Mouse (Mus musculus): ENCODE measurements around the gene Evi2. TPM values are rescaled to one million over a fixed set of nuclear protein-coding genes. Genes with fewer than 3 reads are reported as not detected.

Evi2 gene
- polyA plus RNA-seq, 1 experiment from 2014 or later: 1.7 TPM

GRCm38 (mm10) chr11:79519878-79520291 lies 10.5 kb downstream of the Evi2 start:
- no peak for ATAC-seq (ENCODE audit: low FRiP score, low TSS enrichment)
- Histone ChIP-seq H3K4me3 (ENCODE audit: low read length) (no peak overlapping the region), H3K9me3 (ENCODE audit: control insufficient read depth, low read length) (no peaks in the 10 kb centered on the region), H3K9ac (ENCODE audit: low read depth, low read length) (no peak overlapping the region), H3K36me3 (ENCODE audit: control insufficient read depth, insufficient read depth, low read length) (no peaks in the 10 kb centered on the region), H3K4me1 (ENCODE audit: control insufficient read depth, insufficient read depth, low read length) (peaks cover 7% of the 10 kb centered on the region), H3K27ac (ENCODE audit: low read depth, low read length) (no peak overlapping the region), H3K27me3 (ENCODE audit: control insufficient read depth, insufficient read depth, low read length) (no peaks in the 10 kb centered on the region), H3K4me2 (replicated peaks; ENCODE audit: low read depth, low read length) (no peak overlapping the region)
- WGBS: 75% methylated on average over 1 of the region's 1 CpGs

- Histone ChIP-seq H3K9ac (ENCODE audit: low read depth, low read length) (no peak overlapping the region), H3K4me1 (ENCODE audit: control insufficient read depth, insufficient read depth, low read length) (peaks cover 7% of the 10 kb centered on the region), H3K4me2 (replicated peaks; ENCODE audit: low read depth, low read length) (no peak overlapping the region), H3K36me3 (ENCODE audit: control insufficient read depth, insufficient read depth, low read length) (no peaks in the 10 kb centered on the region), H3K27ac (ENCODE audit: low read depth, low read length) (no peak overlapping the region), H3K9me3 (ENCODE audit: control insufficient read depth, low read length) (no peaks in the 10 kb centered on the region), H3K27me3 (ENCODE audit: control insufficient read depth, insufficient read depth, low read length) (no peaks in the 10 kb centered on the region), H3K4me3 (ENCODE audit: low read length) (no peak overlapping the region)
- WGBS: 89% methylated on average over 6 of the region's 6 CpGs
- no peak for ATAC-seq (ENCODE audit: low FRiP score, low TSS enrichment)
Measured at GRCm38 (mm10) chr11:79519299-79519698, 11.1 kb downstream of the Evi2 start.

- Histone ChIP-seq H3K27me3 (ENCODE audit: control insufficient read depth, insufficient read depth, low read length) (no peaks in the 10 kb centered on the region), H3K9me3 (ENCODE audit: control insufficient read depth, low read length) (no peaks in the 10 kb centered on the region), H3K4me2 (replicated peaks; ENCODE audit: low read depth, low read length) (no peak overlapping the region), H3K27ac (ENCODE audit: low read depth, low read length) (no peak overlapping the region), H3K36me3 (ENCODE audit: control insufficient read depth, insufficient read depth, low read length) (no peaks in the 10 kb centered on the region), H3K4me1 (ENCODE audit: control insufficient read depth, insufficient read depth, low read length) (no peaks in the 10 kb centered on the region), H3K9ac (ENCODE audit: low read depth, low read length) (no peak overlapping the region), H3K4me3 (ENCODE audit: low read length) (no peak overlapping the region)
- no peak for ATAC-seq (ENCODE audit: low FRiP score, low TSS enrichment)
- WGBS: 93% methylated on average over 2 of the region's 2 CpGs
Measured at GRCm38 (mm10) chr11:79515798-79516197, 14.6 kb downstream of the Evi2 start.

GRCm38 (mm10) chr11:79515331-79515730 lies 15.1 kb downstream of the Evi2 start:
- no peaks in the 10 kb centered on the region for H3K36me3 ChIP-seq (ENCODE audit: control insufficient read depth, insufficient read depth, low read length)
- H3K9ac ChIP-seq (ENCODE audit: low read depth, low read length): no peak overlapping the region
- H3K4me1 ChIP-seq (ENCODE audit: control insufficient read depth, insufficient read depth, low read length): no peaks in the 10 kb centered on the region
- H3K27me3 ChIP-seq (ENCODE audit: control insufficient read depth, insufficient read depth, low read length): no peaks in the 10 kb centered on the region
- H3K4me2 ChIP-seq (replicated peaks; ENCODE audit: low read depth, low read length): no peak overlapping the region
- 64% methylated on average over 6 of the region's 6 CpGs for WGBS
- no peaks in the 10 kb centered on the region for H3K9me3 ChIP-seq (ENCODE audit: control insufficient read depth, low read length)
- H3K27ac ChIP-seq (ENCODE audit: low read depth, low read length): no peak overlapping the region
- no peak overlapping the region for H3K4me3 ChIP-seq (ENCODE audit: low read length)
- ATAC-seq (ENCODE audit: low FRiP score, low TSS enrichment): no peak

GRCm38 (mm10) chr11:79511970-79512369 lies 18.4 kb downstream of the Evi2 start:
- Histone ChIP-seq H3K4me3 (ENCODE audit: low read length) (no peak overlapping the region), H3K36me3 (ENCODE audit: control insufficient read depth, insufficient read depth, low read length) (no peaks in the 10 kb centered on the region), H3K27ac (ENCODE audit: low read depth, low read length) (no peak overlapping the region), H3K4me2 (replicated peaks; ENCODE audit: low read depth, low read length) (no peak overlapping the region), H3K4me1 (ENCODE audit: control insufficient read depth, insufficient read depth, low read length) (no peaks in the 10 kb centered on the region), H3K9ac (ENCODE audit: low read depth, low read length) (no peak overlapping the region), H3K9me3 (ENCODE audit: control insufficient read depth, low read length) (no peaks in the 10 kb centered on the region), H3K27me3 (ENCODE audit: control insufficient read depth, insufficient read depth, low read length) (no peaks in the 10 kb centered on the region)
- no peak for ATAC-seq (ENCODE audit: low FRiP score, low TSS enrichment)
- 91% methylated on average over 3 of the region's 3 CpGs for WGBS

- Histone ChIP-seq H3K4me2 (replicated peaks; ENCODE audit: low read depth, low read length) (no peak overlapping the region), H3K36me3 (ENCODE audit: control insufficient read depth, insufficient read depth, low read length) (no peaks in the 10 kb centered on the region), H3K9ac (ENCODE audit: low read depth, low read length) (no peak overlapping the region), H3K9me3 (ENCODE audit: control insufficient read depth, low read length) (no peaks in the 10 kb centered on the region), H3K4me1 (ENCODE audit: control insufficient read depth, insufficient read depth, low read length) (no peaks in the 10 kb centered on the region), H3K4me3 (ENCODE audit: low read length) (no peak overlapping the region), H3K27ac (ENCODE audit: low read depth, low read length) (no peak overlapping the region), H3K27me3 (ENCODE audit: control insufficient read depth, insufficient read depth, low read length) (no peaks in the 10 kb centered on the region)
- 91% methylated on average over 7 of the region's 7 CpGs for WGBS
- no peak for ATAC-seq (ENCODE audit: low FRiP score, low TSS enrichment)
Measured at GRCm38 (mm10) chr11:79504506-79504905, 25.9 kb downstream of the Evi2 start.

GRCm38 (mm10) chr11:79503845-79504244 lies 26.5 kb downstream of the Evi2 start, which contains the start of gene Omg:
Gene Omg (minus strand): TSS chr11:79504084.
- Histone ChIP-seq H3K27ac (ENCODE audit: low read depth, low read length) (no peak within 1 kb of the TSS), H3K9me3 (ENCODE audit: control insufficient read depth, low read length) (no peaks in the 10 kb centered on the region), H3K4me2 (replicated peaks; ENCODE audit: low read depth, low read length) (no peak within 1 kb of the TSS), H3K4me1 (ENCODE audit: control insufficient read depth, insufficient read depth, low read length) (no peaks in the 10 kb centered on the region), H3K27me3 (ENCODE audit: control insufficient read depth, insufficient read depth, low read length) (no peaks in the 10 kb centered on the region), H3K36me3 (ENCODE audit: control insufficient read depth, insufficient read depth, low read length) (no peaks in the 10 kb centered on the region), H3K9ac (ENCODE audit: low read depth, low read length) (no peak within 1 kb of the TSS), H3K4me3 (ENCODE audit: low read length) (no peak within 1 kb of the TSS)
- WGBS: 54% methylated on average over 8 of the region's 8 CpGs
- ATAC-seq (ENCODE audit: low FRiP score, low TSS enrichment): no peak

GRCm38 (mm10) chr11:79502917-79503316 lies 27.5 kb downstream of the Evi2 start:
- Histone ChIP-seq H3K4me3 (ENCODE audit: low read length) (no peak overlapping the region), H3K27ac (ENCODE audit: low read depth, low read length) (no peak overlapping the region), H3K27me3 (ENCODE audit: control insufficient read depth, insufficient read depth, low read length) (no peaks in the 10 kb centered on the region), H3K4me2 (replicated peaks; ENCODE audit: low read depth, low read length) (no peak overlapping the region), H3K9me3 (ENCODE audit: control insufficient read depth, low read length) (no peaks in the 10 kb centered on the region), H3K9ac (ENCODE audit: low read depth, low read length) (no peak overlapping the region), H3K36me3 (ENCODE audit: control insufficient read depth, insufficient read depth, low read length) (no peaks in the 10 kb centered on the region), H3K4me1 (ENCODE audit: control insufficient read depth, insufficient read depth, low read length) (no peaks in the 10 kb centered on the region)
- 79% methylated on average over 2 of the region's 2 CpGs for WGBS
- no peak for ATAC-seq (ENCODE audit: low FRiP score, low TSS enrichment)

- no peak overlapping the region for H3K4me3 ChIP-seq (ENCODE audit: low read length)
- no peak overlapping the region for H3K9ac ChIP-seq (ENCODE audit: low read depth, low read length)
- WGBS: 85% methylated on average over 10 of the region's 10 CpGs
- H3K4me2 ChIP-seq (replicated peaks; ENCODE audit: low read depth, low read length): no peak overlapping the region
- H3K36me3 ChIP-seq (ENCODE audit: control insufficient read depth, insufficient read depth, low read length): peaks cover 4% of the 10 kb centered on the region
- no peaks in the 10 kb centered on the region for H3K9me3 ChIP-seq (ENCODE audit: control insufficient read depth, low read length)
- ATAC-seq (ENCODE audit: low FRiP score, low TSS enrichment): no peak
- H3K27ac ChIP-seq (ENCODE audit: low read depth, low read length): no peak overlapping the region
- no peaks in the 10 kb centered on the region for H3K27me3 ChIP-seq (ENCODE audit: control insufficient read depth, insufficient read depth, low read length)
- no peaks in the 10 kb centered on the region for H3K4me1 ChIP-seq (ENCODE audit: control insufficient read depth, insufficient read depth, low read length)
Measured at GRCm38 (mm10) chr11:79494976-79495800, 35.2 kb downstream of the Evi2 start.
